Mouse (Mus musculus): Measurements from ENCODE around the gene Map4k4. TPM values are rescaled to one million over a fixed set of nuclear protein-coding genes. Genes with fewer than 3 reads are reported as not detected.

The Map4k4 gene
- total RNA-seq, 2 experiments from 2014 or later, result 138 to 167 TPM

- DNase-seq, result peak; percentile 93
These were observed 35.7 kb downstream of the Map4k4 start for GRCm38 (mm10) chr1:39936332-39936802.

DNA sequence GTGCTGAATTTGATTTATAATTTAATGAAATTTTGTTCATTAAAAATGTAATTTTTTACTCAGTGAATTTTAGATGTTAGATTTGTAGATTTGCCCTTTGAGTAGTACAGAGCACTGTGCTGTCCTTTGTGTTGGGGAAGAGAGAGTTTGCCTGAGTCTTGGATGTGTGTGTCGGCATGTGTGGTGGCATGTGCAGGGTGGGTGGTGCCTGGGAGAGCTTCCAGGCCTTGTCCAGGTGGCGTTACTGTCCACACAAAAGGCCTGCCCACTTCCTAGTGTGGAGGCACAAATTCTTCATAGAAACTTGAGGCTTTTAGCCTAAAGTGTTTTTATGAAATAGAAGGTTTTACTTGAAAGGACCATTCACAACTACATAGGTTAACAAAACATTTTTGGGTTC lies 36.2 kb downstream of the Map4k4 start:
- no peak for DNase-seq

DNA sequence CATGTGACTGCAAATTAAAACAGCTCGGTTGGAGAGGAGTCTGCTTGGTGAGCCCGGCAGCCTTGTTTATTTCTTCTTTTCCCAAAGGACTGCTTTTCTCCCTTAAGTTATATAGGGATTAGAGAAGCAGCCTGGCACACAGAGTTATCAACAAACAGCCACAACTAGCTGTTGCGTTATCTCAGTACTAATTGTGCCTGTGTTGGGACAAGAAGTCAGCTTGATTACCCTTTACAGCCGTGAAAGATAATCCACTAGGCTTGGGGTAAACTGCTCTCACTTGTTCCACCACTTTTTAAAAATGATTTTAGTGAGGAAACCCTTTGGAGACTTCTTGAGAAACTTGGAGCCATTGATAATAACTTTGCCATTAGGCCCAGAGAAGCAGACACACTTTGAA lies 36.9 kb downstream of the Map4k4 start:
- no peak for DNase-seq

- DNase-seq, result no peak
These were observed 38.7 kb downstream of the Map4k4 start for GRCm38 (mm10) chr1:39939401-39939800.

DNA sequence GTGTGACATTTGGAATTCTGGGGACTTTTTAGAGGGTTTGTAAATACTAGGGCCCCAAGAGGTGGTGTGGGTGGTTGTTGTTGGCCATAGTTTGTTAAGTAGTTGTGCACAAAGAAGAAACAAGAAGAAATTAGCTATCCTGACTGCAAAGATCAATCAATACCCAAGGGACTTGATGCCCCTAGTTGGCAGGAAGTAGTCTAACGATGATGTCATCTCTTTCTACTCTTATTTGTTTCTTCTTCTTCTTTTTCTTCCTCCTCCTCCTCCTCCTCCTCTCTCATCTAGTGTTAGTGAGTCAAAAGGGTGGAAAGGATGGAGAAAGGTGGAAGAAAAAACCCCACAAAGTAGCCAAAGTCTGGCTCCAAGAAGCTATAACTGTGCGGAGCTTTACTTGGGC lies 39.6 kb downstream of the Map4k4 start:
- DNase-seq, result no peak

- peak; percentile 73 for DNase-seq
These were observed 40.8 kb downstream of the Map4k4 start for GRCm38 (mm10) chr1:39941237-39942179.

DNA sequence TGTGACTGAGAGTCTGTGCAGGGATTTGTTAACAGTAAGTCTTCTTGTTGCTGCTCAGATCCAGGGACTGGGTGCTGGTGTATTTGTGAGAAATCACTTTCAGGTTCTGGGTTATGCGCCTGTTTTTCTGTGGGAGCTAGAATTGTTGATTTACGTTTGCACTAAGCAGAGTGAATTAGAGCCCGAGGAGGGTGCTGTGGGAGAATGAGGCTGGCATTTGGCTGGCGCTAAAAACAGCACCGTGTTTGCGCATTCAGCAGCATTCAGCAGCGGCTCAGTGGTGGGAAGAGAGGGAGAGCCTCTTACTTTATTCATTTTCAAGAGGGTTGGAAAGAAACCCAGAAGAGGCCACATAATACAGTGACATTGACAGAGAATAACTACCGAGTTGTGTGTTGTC lies 42.2 kb downstream of the Map4k4 start:
- DNase-seq, result no peak

GRCm38 (mm10) chr1:39944306-39944971 lies 43.7 kb downstream of the Map4k4 start:
- DNase-seq, result no peak

DNA sequence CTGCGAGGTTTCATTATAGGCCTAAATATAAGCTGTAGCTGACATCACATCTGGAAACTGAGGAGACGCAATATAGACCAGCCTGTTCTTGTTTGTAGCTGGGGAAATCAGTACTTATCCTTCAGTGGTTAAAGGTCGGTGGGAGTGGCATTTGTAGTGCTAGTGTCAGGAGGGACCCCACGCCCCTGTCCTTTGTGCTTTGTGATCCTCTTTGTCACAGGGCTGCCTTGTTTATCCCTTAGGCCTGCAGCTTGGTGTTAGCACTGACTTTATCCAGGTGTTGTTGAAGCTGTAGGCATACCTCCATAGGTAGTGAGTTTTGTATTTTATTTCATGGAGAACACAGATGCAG lies 44.2 kb downstream of the Map4k4 start:
- DNase-seq, result no peak

DNA sequence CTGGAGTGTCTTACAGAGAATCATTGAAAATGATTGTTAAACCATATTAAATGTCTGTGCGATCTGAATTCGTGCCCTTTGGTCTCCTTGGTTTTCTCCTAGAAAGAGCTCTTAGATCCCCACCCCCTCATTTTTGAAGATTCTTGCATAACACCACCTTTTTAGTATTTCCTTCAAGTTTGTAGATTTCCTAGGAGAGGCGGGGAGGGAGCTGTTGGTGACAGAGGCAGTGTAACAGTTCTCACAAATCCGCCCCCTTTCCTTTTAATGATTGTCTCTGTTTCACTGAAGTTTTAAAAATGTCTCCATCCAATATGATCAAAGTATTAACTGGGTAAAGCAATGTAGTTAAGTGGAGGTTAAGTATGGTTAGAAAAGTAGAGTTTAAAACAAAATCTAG lies 45.7 kb downstream of the Map4k4 start:
- no peak for DNase-seq

- no peak for DNase-seq
These were observed 46.5 kb downstream of the Map4k4 start for GRCm38 (mm10) chr1:39947179-39947578.

- no peak for DNase-seq
These were observed 47.1 kb downstream of the Map4k4 start for GRCm38 (mm10) chr1:39947701-39948359.

DNA sequence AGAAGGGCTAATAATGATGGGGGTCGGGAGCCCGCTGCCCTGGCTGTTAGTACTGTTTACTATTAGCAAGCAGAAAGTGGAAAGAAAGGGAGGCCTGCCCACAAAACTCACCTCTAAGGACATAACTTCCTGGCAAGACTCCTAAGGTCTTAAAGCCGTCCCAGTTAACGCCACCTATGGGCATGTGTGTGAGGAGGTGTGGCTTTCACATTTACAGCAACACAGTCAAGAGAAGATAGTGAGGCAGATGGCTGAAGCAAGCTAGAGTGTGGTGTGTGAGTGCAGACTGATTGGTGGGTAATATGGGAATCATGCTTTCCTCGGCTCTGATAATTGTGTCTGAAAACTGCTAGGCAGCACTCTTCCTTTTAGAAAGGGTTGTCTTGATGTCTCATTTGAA lies 48.5 kb downstream of the Map4k4 start:
- no peak for DNase-seq

GRCm38 (mm10) chr1:39949790-39950462 lies 49.2 kb downstream of the Map4k4 start:
- DNase-seq, result peak; percentile 54

DNA sequence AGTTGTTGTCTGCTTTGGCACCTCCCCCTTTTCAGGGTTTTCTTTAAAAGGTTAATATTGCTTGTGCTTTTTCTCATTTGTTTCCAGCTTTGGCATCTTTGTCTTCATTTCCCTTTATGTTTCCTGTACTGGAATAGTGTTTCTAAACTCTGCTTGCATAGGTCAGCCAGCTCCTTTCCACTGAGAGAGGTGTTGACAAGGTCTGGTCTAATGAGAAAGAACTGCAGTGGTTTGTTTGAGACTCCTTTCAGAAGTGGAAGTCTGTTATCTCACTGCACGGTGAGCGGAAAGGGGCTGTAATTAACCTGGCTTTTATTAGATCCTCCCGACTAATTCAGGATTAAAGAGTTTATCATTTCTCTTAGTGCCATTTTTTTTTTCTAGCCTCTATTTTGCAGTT lies 49.9 kb downstream of the Map4k4 start:
- DNase-seq, result no peak

- no peak for DNase-seq
These were observed 53.9 kb downstream of the Map4k4 start for GRCm38 (mm10) chr1:39954652-39955051.

DNA sequence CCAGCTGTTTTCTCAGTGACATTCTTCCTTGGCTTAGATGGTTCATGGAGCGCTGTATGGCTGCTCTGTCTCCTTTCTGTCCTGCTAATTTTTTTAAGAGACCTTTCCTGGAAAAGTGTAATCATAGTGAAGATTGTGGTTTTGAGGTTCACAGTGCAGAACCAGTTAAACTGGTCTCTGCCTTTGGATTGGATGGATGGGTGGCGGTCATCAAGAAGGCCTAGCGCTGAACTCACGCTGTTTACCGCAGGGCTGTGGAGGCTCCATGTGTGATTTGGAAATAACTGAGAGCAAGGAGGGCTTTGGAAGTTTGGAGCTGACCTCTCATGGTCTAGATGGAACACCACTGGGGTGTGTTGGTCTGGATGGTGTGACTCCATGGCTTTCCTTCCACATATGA lies 56.0 kb downstream of the Map4k4 start:
- DNase-seq, result no peak

- no peak for DNase-seq
These were observed 57.3 kb downstream of the Map4k4 start for GRCm38 (mm10) chr1:39957981-39958380.

DNA sequence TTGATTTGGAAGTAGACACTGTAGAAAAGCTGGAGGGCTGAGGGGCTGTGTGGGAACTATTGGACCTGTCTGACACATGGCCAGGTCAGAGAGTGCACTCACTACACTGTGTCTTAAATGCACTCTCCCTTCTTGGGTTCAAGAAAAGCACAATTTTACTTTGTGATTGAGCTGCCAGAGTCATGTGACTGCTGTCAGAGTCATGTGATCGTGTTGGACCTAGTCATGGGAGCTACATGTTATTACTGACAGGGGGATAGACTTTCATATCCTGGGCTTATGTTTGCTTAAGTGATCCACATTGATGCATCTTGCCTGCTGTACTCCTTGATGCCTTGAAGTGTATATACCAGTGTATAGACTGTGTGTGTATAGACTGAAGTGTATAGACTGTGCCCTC lies 59.9 kb downstream of the Map4k4 start:
- DNase-seq, result no peak

GRCm38 (mm10) chr1:39961113-39961512 lies 60.4 kb downstream of the Map4k4 start:
- DNase-seq, result no peak

DNA sequence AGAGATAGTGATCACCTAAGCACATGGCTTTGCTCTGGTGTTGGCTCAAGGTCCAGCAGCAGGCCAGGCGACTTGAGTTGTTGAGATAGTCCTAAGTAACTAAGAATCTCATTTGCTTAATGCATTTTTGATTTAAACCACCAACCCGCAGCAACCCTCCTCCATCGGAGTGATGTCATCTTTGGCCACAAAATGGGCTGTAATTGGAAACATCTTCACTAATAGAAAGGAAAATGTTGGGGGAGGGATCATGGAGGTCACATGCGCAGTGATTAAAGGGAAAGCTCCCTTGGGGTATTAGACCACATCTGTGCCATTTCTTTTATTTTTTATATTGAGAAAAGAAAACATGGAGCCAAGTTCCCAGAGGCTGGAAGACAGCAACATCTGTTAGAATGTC lies 61.6 kb downstream of the Map4k4 start:
- no peak for DNase-seq

DNA sequence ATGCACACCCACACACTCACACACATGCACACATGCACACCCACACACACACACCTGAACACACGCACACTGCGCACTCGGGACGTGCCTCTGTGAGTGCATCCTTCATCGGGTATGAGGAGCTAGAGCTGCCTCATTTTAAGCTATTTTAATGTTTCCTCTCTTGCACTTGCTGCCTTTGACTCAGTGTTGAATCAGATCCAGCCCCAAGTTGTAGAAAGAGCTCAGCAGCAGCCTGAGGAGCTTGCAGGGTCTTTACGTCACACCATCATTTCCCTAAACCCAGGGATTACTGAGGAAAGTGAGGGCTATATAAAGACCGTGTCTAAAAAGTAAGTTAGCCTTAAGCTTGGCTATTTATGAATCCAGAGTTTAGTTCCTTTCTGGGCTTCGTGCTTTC lies 62.1 kb downstream of the Map4k4 start:
- no peak for DNase-seq

DNA sequence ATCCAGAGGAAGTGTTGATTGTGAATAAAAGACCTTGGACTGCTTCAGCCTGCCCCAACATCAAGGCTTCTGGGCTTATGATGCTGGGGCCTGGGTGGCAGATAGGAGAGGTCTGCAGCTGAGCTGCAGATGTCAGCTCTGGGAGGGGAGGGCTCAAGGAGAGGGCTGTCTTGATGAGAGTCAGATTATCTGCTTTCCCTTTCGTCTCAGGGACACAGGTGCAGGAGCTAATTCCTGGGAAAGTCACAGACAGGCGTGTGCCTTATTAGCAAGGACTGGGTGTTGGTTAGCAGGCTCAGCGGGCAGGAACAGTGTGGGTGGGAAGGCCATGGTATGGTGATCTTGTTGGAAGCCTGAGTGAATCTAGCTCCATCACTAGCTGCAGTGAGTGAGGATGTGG lies 63.1 kb downstream of the Map4k4 start:
- no peak for DNase-seq
